Mouse (Mus musculus) limb, embryonic 10.5 days (tissue): Measurements from ENCODE around the gene Atp11b. TPM values are rescaled to one million over a fixed set of nuclear protein-coding genes. Genes with fewer than 3 reads are reported as not detected.

Experiments used
- DNase-seq: peaks from one replicate; pipeline ENCODE4 v3.0.0-alpha.2; 2017; ENCODE audit warnings: low spot score
- H3K27ac ChIP-seq: fragments of 300-500 bp; sonication (generic); 2 replicates; pipeline ENCODE4 v1.5.1; 2016; ENCODE audit warnings: mild to moderate bottlenecking
- H3K27me3 ChIP-seq: fragments of 300-500 bp; sonication (generic); 2 replicates; pipeline ENCODE4 v1.6.1; 2016; ENCODE audit warnings: low read depth, mild to moderate bottlenecking; ENCODE audit not compliant: poor library complexity, severe bottlenecking
- H3K36me3 ChIP-seq: fragments of 300-500 bp; sonication (generic); 2 replicates; pipeline ENCODE4 v1.6.1; 2016; ENCODE audit warnings: mild to moderate bottlenecking, moderate library complexity
- H3K4me1 ChIP-seq: fragments of 300-500 bp; sonication (generic); 2 replicates; pipeline ENCODE4 v1.6.1; 2016
- H3K4me3 ChIP-seq: fragments of 300-500 bp; sonication (generic); 2 replicates; pipeline ENCODE4 v1.5.1; 2016; ENCODE audit warnings: mild to moderate bottlenecking, moderate library complexity
- H3K9me3 ChIP-seq: fragments of 300-500 bp; sonication (generic); replicated peaks from 2 replicates; pipeline ENCODE4 v1.6.1; 2016; ENCODE audit warnings: mild to moderate bottlenecking
- whole genome bisulfite sequencing: fragments of 180-500 bp; shearing (Covaris S2); methylation state at CpG from one replicate; pipeline ENCODE4 v1.1.7; 2016; 5-methylcytosine and 5-hydroxymethylcytosine counted together
- polyA plus RNA-seq: library from polyadenylated mRNA; unstranded; fragments of >200 nt; fragmentation: Nextera tagmentation; extraction: Ambion mirVana; gene quantifications from 2 replicates; pipeline ENCODE4 v1.2.1, GENCODE M21; 2016

Gene Atp11b
- 20.4 and 24.6 TPM in 2 replicates for polyA plus RNA-seq

DNA sequence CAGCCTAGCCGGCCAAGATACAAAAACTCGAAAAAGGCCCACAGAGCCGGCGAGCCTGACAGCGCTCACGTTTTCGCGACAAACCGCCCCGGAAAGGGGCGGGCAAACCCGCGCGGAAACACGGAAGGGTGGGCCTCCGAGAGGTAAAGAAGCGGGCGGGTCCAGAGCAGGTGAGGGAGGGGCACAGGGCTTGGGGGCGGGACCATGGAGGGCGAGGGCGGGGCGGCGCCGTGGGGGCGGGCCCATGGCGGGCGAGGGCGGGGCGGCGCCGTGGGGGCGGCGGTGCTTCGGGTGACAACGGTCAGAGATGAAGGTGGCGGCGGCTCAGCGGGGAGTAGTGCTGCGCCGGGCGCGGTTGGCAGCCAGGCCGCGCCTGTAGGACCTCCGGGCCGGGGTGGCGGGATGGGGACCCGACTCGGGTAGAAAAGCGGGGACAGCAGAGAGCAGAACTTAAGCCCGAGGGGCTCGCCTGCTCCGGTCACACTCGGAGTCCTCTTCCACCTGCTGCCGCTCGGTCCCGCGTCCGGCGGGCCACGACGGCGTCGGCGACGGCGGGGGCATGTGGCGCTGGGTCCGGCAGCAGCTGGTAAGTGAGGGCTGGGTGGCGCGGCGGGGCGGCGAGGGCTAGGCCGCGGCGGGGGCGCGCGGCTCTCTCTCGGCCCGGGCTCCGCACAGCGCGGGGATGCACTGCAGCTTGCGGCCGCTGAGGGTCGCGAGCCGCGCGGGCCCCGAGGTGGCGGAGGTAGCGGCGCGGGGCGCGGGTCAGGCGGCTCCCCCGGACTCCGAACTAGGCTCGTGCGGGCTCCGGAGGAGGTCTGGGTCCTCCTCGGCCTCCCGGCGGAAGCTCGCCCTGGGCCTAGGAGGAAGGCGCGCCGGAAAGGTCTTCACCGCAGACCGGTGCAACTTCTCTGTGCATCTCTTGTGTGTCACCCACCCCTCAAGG lies at the start of gene Atp11b:
TSS of gene Atp11b (plus strand) at position 282 of the 943 bp plus-strand sequence.
- Histone ChIP-seq H3K27me3 (no peaks in the 10 kb centered on the region), H3K9me3 (no peaks in the 10 kb centered on the region), H3K36me3 (no peaks in the 10 kb centered on the region), H3K4me1 (peaks cover 5% of the 10 kb centered on the region; the same call in 1 of the 2 replicates), H3K27ac (peak within 1 kb of the TSS; percentile 91), H3K4me3 (peak within 1 kb of the TSS; percentile 83)
- WGBS = under 1% methylated on average over 109 of the region's 114 CpGs
- DNase-seq = peak; percentile 94

DNA sequence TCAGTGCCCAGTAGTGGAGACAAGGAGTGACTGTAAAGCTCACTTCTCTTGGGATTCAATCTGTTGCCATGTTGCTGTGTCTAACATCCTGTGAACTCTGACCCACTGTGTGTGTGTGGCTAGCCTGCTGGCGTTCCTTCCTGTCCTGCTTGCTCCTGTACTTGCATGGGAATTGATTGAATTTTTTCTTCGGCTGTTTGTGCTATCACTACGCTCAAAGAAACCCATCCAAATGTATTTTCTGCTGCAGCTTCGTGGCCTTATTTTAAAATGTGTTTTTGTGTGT lies 49.6 kb upstream of the Atp11b start:
- DNase-seq = no peak
- Histone ChIP-seq H3K36me3 (no peaks in the 10 kb centered on the region), H3K4me1 (0 out of 2 replicates have a peak, but pooled peaks cover 3% of the 10 kb centered on the region), H3K9me3 (no peaks in the 10 kb centered on the region), H3K27me3 (no peaks in the 10 kb centered on the region), H3K27ac (no peak overlapping the region), H3K4me3 (no peak overlapping the region)
- 88% methylated on average over 4 of the region's 4 CpGs for WGBS

DNA sequence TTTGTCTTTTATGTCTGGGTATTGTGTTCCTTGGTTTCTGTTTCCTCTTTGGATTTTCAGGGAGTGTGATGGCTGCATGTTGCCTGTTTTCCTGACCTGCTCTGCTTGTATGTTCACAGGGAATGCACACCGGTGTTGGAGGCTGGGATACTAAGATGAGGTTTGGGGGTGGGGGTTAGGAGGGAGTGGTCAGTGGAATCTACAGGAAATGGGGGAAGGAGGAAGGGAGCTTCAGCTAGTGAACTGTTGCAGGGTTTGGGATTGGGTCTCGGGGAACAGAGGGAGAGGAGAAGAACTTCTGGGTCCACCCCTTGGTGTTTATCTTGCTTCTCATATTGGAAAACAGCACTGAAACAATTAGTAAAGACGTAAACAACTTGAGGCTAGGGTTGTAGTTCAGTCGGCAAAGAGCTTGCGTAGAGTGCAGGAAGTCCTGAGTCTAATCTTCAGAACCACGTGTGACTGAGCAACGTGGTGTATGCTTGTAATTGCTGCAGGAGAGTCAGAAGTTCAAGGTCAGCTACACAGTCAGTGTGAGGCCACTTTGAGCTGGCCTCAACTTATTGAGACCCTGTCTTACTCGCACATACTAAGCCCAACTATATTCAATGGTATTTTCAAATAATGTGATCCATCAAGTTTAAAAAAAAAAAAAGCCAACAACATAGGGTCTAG lies 34.2 kb upstream of the Atp11b start:
- H3K4me1 ChIP-seq = no peaks in the 10 kb centered on the region
- H3K27me3 ChIP-seq = no peaks in the 10 kb centered on the region
- WGBS = 82% methylated on average over 8 of the region's 8 CpGs
- H3K36me3 ChIP-seq = no peaks in the 10 kb centered on the region
- H3K27ac ChIP-seq = no peak overlapping the region
- no peak overlapping the region for H3K4me3 ChIP-seq
- DNase-seq = no peak
- no peaks in the 10 kb centered on the region for H3K9me3 ChIP-seq

DNA sequence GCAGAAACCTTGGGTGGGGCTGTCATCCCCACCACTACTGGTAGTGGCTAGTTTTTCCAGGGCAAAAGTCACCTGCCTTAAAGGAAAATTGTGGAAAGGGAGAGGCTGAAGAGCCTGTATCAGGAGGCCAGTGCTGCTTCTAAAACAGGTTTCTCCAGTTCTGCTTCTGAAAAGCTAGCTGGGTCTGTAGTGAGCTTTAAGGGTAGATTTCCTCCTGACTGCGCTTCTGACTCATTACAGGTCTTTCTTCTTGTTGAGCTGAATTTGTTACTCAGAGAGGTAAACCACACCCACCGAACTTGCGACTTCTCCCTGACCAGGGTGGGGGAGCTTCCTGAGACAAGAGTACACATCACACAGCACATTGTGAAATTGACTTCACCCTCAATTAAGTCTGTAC lies 33.1 kb upstream of the Atp11b start:
- H3K4me1 ChIP-seq = no peaks in the 10 kb centered on the region
- no peak overlapping the region for H3K4me3 ChIP-seq
- no peaks in the 10 kb centered on the region for H3K27me3 ChIP-seq
- no peak overlapping the region for H3K27ac ChIP-seq
- no peaks in the 10 kb centered on the region for H3K9me3 ChIP-seq
- H3K36me3 ChIP-seq = no peaks in the 10 kb centered on the region
- WGBS = 58% methylated on average over 3 of the region's 3 CpGs
- DNase-seq = no peak

DNA sequence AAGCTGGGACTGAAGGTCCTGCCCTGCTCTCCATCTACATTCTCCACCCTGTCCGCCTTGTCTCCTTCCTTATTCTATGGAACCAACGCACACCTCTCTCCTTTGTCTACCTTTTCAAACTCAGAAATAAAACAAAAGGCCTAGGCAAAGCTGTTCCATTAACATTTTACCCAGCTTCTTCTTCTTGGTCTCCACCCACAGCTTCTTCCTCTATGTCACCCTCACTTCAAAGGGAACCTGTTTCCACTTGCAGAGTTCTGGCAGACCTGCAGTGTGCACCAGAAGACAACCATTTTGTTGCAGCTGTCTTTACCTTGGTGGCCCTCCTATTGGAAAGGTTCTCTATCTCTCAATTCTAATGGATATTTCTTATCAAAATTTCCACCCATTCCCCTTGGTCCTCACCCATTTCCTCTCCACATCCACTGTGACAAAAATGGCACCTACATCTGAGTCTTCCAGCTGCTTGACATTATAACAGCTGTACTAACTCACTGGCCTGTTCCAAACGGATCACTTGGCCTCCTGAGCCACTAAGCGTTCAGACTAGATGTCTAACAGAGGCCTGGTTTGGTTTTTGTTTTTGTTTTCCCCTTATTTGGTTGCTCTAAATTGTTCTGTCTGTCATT lies 32.0 kb upstream of the Atp11b start:
- H3K27ac ChIP-seq = no peak overlapping the region
- H3K9me3 ChIP-seq = no peaks in the 10 kb centered on the region
- H3K36me3 ChIP-seq = no peaks in the 10 kb centered on the region
- DNase-seq = no peak
- no peak overlapping the region for H3K4me3 ChIP-seq
- H3K4me1 ChIP-seq = no peaks in the 10 kb centered on the region
- 84% methylated on average over 4 of the region's 4 CpGs for whole genome bisulfite sequencing
- no peaks in the 10 kb centered on the region for H3K27me3 ChIP-seq

DNA sequence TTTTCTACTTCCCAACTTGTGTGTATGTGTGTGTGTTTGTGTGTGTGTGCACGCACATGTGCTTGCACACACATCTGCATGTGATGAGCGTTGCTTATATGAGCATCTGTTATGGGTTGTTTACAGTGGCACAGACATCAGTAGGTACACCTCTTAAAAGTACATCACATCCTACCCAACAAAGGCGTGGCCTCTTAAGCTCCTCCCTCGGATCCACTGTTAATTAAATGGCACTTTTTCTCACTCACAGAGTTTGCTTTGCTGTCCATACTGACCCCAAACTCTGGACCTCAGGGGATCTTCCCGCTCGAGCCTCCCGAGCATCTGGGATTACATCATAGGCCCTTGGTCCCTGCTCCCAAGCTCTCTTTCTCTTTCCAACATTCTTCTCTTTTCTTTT lies 31.1 kb upstream of the Atp11b start:
- Histone ChIP-seq H3K9me3 (no peaks in the 10 kb centered on the region), H3K27ac (no peak overlapping the region), H3K36me3 (no peaks in the 10 kb centered on the region), H3K27me3 (no peaks in the 10 kb centered on the region), H3K4me1 (no peaks in the 10 kb centered on the region), H3K4me3 (no peak overlapping the region)
- 92% methylated on average over 7 of the region's 7 CpGs for whole genome bisulfite sequencing
- DNase-seq = no peak

DNA sequence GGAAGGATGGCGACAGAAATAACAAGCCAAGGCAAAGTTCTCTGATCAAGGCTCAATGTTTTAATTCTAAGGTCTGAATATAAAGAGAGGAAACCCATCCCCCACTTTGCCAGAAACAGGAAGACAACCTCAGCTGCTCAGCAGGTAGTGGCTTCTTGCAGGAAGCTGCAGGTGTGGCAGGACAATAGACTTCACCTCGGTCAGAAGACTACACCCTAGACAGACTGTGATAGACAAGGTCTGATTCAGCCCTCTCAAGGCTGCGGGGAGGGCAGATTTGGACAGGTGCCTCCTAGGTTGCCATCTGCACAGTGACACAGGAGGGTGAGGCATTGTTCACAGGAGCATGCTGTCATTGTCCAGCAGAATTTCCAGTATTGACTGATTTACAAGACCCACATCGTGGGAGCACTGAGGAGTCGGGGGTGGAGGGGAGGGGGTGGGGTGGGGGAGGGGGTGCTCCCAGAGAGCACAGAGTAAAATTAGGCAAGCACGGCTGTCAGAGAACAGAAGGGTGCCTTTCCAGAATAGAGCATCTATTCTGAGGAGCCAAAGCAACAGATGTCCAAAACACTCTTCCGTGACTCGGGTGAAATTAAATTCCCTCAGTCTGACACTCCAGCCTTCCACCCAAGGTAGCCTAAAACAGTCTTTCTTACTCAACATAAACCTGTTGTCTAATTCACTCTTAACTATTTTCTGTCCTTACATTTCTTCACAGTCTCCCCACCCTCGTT lies 30.2 kb upstream of the Atp11b start:
- 77% methylated on average over 9 of the region's 9 CpGs for WGBS
- Histone ChIP-seq H3K4me1 (no peaks in the 10 kb centered on the region), H3K27ac (no peak overlapping the region), H3K27me3 (no peaks in the 10 kb centered on the region), H3K36me3 (no peaks in the 10 kb centered on the region), H3K9me3 (no peaks in the 10 kb centered on the region), H3K4me3 (no peak overlapping the region)
- DNase-seq = no peak

DNA sequence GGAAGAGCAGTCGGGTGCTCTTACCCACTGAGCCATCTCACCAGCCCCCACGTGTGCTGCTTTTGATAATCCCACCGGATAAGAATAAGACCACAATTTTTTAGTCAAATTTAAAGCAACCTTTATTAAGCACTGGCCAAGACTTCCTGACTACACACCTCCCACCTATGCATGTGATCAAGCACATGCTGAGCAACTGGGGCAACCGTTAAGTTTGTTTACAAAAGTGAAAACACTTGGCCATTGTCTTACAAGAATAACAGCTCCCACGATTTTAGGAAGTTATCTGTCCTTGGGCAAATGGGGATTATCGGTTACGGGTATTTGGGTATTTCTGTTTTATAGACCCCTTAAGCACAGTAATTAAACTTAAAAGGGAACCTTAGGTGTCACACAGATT lies 28.8 kb upstream of the Atp11b start:
- Histone ChIP-seq H3K4me1 (no peaks in the 10 kb centered on the region), H3K36me3 (no peaks in the 10 kb centered on the region), H3K9me3 (no peaks in the 10 kb centered on the region), H3K27ac (no peak overlapping the region), H3K4me3 (no peak overlapping the region), H3K27me3 (no peaks in the 10 kb centered on the region)
- no peak for DNase-seq
- 59% methylated on average over 7 of the region's 7 CpGs for WGBS

DNA sequence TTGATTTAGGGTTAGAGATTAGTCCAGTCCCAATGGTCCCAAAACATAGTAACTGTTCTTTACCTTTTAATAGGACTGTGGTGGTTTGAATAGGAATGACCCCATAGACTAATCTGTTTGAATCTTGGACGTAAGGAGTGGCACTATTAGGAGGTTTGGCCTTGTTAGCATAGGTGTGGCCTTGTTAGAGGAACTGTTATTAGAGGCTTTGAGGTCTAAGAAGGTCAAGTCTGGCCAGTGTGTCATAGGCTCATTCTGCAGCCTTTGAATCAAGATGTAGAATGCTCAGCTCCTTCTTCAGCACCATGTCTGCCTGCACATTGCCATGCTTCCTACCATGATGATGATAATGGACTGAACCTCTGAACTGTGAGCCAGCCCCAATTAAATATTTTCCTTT lies 27.0 kb upstream of the Atp11b start:
- H3K4me3 ChIP-seq = no peak overlapping the region
- H3K4me1 ChIP-seq = no peaks in the 10 kb centered on the region
- no peak overlapping the region for H3K27ac ChIP-seq
- no peaks in the 10 kb centered on the region for H3K9me3 ChIP-seq
- 83% methylated on average over 1 of the region's 1 CpGs for WGBS
- H3K27me3 ChIP-seq = no peaks in the 10 kb centered on the region
- no peak for DNase-seq
- no peaks in the 10 kb centered on the region for H3K36me3 ChIP-seq

DNA sequence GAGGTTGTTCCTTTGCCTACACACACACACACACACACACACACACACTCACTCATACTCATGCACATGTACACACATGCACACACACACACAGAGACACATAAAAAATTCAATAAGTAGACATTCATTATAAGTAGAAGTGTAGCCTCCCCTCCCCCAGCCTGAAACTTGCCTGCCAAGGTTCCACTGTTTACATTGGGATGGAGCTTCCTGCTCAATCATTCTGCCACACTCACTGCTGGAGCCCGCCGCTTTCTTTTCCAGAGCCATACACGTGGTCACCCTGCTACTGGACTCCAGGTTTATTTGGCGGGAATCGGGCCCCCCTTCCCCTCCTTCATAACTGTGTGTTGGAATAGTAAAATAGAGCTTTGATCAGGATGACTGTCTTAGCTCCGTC lies 24.4 kb upstream of the Atp11b start:
- Histone ChIP-seq H3K4me1 (no peaks in the 10 kb centered on the region), H3K4me3 (no peak overlapping the region), H3K27me3 (no peaks in the 10 kb centered on the region), H3K36me3 (no peaks in the 10 kb centered on the region), H3K27ac (no peak overlapping the region), H3K9me3 (no peaks in the 10 kb centered on the region)
- no peak for DNase-seq
- WGBS = 76% methylated on average over 6 of the region's 6 CpGs

DNA sequence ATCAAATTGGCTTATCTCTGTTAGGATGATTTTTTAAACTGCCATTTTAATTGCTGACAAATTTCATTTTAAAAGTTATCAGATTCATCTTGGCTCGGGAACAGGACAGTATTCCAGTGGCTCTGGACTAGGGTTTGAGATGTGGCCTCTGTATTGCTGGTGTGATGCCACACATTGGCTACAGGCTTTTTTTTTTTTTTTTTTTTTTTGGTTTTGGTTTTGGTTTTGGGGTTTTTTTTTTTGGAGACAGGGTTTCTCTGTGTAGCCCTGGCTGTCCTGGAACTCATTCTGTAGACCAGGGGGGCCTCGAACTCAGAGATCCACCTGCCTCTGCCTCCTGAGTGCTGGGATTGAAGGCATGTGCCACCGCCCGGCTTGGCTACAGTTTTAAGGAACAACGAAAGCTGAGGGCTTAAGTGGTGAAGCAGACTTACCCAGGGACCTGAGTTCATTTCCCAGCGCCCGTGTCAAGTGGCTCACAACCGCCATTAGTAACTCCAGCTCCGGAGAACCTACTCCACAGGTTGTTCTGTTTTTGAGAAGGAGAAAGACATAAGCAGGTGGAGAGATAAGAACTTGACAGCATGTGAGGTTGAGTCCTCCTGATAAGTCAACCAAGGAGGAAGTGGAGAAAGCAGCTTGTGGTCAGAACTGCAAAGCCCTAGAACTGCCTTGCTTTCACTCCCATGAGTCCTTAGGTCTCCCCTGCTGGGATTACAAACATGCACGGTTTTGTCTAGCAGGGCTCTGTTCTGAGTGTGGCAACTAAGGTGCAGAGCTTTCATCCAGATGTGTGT lies 21.7 kb upstream of the Atp11b start:
- WGBS = 87% methylated on average over 10 of the region's 10 CpGs
- Histone ChIP-seq H3K9me3 (no peaks in the 10 kb centered on the region), H3K4me3 (no peak overlapping the region)

DNA sequence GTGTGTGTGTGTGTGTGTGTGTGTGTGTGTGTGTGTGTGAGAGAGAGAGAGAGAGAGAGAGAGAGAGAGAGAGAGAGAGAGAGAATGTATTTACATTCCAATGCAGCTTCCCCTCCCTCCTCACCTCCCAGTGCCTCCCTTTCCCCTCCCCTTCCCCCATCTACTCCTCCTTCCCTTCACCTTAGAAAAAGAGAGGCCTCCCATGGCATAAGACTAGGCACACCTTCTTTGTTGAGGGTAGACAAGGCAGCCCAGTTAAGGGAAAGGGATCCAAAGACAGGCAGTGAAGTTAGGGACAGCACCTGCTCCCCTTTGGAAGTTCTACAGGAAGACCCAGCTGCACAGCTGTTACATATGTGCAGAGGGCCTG lies 21.1 kb upstream of the Atp11b start:
- Histone ChIP-seq H3K4me1 (no peaks in the 10 kb centered on the region), H3K27me3 (no peaks in the 10 kb centered on the region), H3K27ac (no peak overlapping the region), H3K36me3 (no peaks in the 10 kb centered on the region), H3K9me3 (no peaks in the 10 kb centered on the region), H3K4me3 (no peak overlapping the region)
- no peak for DNase-seq

More for the DNA sequence above, 21.7 kb upstream of the Atp11b start:
- Histone ChIP-seq H3K27me3 (no peaks in the 10 kb centered on the region), H3K27ac (no peak overlapping the region), H3K36me3 (no peaks in the 10 kb centered on the region), H3K4me1 (no peaks in the 10 kb centered on the region)
- no peak for DNase-seq
